Mouse (Mus musculus): ENCODE data around the gene Rgs18.

The Rgs18 gene

DNA sequence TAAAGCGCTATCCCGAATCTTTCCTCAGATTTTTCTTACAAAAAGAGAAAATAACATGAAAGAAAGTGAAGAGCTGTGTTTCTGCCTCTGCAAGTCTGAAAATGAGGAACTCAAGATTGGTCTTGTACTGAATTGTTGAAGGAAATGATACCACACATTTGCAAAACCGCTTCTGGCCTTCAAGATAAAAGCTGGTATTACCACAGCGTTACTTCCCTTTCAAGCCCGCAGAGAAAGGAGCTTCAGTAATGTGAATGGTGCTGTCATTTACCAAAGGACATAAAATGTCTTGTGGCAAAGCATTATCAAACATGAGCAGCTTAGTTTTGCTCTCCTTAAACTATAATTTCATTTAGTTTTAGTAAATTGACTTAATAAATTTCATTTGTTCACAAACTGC is at the start of gene Rgs18:
Gene Rgs18 (minus strand): TSS at position 105 of the 400 bp plus-strand sequence.
- peak; percentile 50 to 51 for DNase-seq (ENCODE audit: low spot score in 2 of 2)

DNA sequence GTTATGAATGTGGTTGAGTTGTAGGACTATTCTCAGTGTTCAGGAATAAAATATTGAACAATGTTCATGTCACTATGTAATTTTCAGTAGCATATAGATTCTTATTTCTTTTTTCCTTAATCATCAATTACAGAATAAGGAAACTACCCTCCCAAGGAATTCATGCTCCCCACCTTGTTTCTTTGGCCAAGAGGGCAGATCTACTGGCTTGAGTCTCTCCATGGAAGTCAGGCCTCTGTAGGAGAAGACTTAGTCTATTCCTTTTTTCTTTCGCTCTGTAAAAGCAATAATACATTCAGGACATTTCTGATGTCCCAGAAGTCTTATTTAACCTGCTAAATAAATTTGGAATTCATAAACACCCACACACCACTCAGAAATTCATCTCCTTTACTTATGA is 841 bp downstream of the Rgs18 start:
- no peak for DNase-seq (ENCODE audit: low spot score in 2 of 2)

DNA sequence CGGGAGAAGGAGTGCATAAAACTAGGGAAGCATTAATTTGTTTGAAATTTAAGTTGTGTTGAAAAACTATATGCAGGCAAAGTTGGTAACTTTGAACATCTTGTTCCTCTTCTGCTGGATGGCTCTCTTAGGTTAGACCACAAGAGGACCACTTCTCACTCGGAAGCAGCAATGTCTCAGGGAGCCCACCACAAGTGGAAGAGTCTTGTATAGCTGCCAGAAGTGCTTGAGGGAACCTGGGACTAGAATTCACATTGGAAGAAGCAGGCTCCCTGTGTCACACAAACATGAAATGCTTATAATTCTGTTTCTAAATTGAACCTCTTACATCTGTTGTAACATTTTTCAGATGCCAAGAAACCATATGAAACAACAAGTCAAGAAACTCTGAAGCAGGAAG is 9.0 kb downstream of the Rgs18 start:
- no peak for DNase-seq (ENCODE audit: low spot score in 2 of 2)

DNA sequence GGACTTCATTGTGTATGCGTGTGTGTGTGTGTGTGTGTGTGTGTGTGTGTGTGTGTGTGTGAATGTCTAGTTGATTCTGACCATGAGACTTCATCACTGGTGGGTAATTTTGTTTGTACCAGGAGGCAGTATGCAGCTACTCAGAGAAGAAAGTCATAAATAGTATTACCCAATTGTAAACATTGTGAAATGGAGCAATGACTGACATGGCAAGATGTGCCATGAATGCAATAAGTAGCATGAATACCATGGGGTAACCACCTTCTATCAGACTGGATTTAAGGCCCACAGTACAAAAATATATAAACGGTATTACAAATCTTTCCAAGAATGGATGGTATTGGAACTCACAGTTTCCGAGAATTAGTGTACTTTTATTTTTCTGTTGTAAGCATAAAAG is 14.4 kb downstream of the Rgs18 start:
- no peak for DNase-seq (ENCODE audit: low spot score in 2 of 2)

DNA sequence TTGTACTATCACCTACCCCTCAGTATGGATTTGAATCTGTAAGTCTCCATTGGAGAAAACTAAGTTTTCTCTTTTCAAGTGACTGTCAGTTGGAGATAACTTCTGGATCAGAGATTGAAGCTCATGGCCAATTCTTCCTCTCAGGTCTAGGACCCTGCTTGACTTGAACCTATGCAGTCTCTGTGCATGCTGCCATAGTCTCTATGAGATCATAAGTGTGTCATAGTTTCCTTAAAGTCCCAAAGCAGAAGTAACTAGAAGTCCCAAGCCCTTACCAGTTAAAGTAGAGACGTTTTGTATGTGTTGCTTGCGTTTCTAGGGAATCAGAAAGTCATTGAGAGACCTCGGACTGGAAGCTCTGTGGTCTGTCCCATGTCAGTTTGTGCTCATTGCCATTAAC is 24.5 kb downstream of the Rgs18 start:
- no peak for DNase-seq (ENCODE audit: low spot score in 2 of 2)

DNA sequence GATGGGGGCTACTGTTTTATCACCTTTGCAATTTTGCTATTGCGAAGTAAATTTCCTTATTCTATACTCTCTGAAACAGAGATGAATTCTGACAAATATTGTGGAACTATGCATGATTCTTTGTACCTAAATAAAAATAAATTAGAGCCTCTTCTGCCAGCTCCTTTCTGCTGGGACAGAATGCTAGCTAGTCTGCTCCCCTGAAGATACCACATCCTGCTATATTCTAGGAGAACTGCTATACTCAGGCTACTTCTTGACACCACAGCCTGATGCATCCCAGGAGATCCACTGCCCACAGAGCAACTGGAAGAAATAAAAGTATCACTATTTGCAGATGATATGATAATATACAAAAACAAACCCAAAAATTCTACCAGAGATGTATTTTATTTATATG is 29.1 kb downstream of the Rgs18 start:
- DNase-seq (ENCODE audit: low spot score in 2 of 2), result no peak

GRCm38 (mm10) chr1:144737739-144738138 is 37.5 kb downstream of the Rgs18 start:
- no peak for DNase-seq (ENCODE audit: low spot score in 2 of 2)

GRCm38 (mm10) chr1:144720736-144721135 is 54.5 kb downstream of the Rgs18 start:
- no peak for DNase-seq (ENCODE audit: low spot score in 2 of 2)

DNA sequence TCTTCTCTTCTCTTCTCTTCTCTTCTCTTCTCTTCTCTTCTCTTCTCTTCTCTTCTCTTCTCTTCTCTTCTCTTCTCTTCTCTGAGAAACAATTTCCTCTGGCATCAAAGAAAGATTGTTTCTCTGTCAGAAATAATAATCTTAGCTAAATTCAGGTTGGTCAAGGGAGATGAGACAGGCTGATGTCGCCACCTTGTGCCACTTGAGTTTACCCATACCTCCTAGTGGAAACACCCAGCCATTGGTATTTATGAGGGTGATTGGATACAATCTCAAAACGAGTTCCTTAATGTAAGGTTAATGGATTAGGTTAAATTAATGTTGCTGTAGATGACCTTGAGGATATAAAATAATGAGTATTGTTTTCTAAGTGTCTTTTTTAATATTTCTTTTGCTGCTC is 70.9 kb downstream of the Rgs18 start:
- DNase-seq (ENCODE audit: low spot score in 2 of 2), result no peak
